Mouse (Mus musculus) heart, postnatal 0 days (tissue): ENCODE measurements at regions not wholly inside any gene's neighbourhood (a gene's known extent, or its start where the extent isn't known, plus 50 kb on each side); places are given as distances from the start of the nearest gene placed in this dataset.

Experiments
- CTCF ChIP-seq: IDR thresholded peaks from 2 replicates; pipeline ENCODE4 v1.5.1; 2016; ENCODE audit warnings: antibody characterized with exemption, control low read depth, low read depth
- EP300 ChIP-seq: IDR thresholded peaks from 2 replicates; pipeline ENCODE4 v1.6.1; 2016; ENCODE audit warnings: antibody characterized with exemption, low read depth

DNA sequence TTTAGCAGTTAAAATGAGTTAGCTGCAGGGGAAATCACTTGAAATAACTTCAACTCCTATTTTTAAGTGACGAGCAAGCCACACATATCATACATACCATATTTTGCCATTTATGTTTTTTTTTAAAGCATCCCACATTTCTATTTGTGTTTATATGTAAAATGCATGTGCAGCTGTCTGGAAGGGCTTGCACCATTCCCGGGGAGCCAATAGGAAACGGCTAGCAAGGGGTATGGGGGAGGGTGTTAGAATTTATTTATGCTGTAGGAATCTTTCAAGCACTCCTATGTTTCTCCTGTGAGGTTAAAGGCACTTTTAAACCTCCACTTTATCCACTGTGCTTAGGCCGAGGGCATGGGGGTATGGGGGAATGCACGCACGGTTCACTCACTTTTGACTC, 168.1 kb upstream of the Nectin1 start:
- TF ChIP-seq CTCF (no peak), EP300 (no peak)
